Mouse (Mus musculus): ENCODE measurements around the gene Nrxn1. TPM values are rescaled to one million over a fixed set of nuclear protein-coding genes. Genes with fewer than 3 reads are reported as not detected.

The Nrxn1 gene
- total RNA-seq, 1 experiment = 2.9 TPM

DNA sequence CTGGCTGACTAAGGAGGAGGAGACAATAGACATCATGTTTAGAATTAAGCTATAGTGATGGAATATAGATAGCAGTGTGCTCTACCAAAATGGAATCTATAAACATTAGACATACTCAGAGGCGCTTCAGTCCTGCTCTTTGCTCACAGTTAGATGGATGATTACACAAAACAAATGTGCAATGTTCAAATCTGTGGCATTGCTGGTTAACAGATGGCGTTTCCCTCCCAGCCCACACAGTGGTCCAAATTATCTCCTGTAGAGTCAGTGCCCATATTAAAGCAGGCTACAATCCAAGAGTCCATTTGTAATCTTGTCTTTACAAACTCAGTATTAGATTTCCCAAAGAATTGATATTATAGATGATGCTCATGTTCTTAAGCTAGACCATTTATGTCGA lies 666.9 kb downstream of the Nrxn1 start:
- no peak for DNase-seq (ENCODE audit: low read depth, low spot score)
- Histone ChIP-seq H3K4me3 (ENCODE audit: insufficient read depth in 1 of 2, low read depth in 1 of 2, low read length in 2 of 2, poor library complexity in 1 of 2, severe bottlenecking in 1 of 2) (no peak overlapping the region), H3K27ac (ENCODE audit: insufficient read depth, low read depth, low read length, poor library complexity, severe bottlenecking) (no peak overlapping the region), H3K9me3 (ENCODE audit: control insufficient read depth, insufficient read depth, low read depth, low read length) (no peaks in the 10 kb centered on the region), H3K4me1 (ENCODE audit: control insufficient read depth in 2 of 2, insufficient read depth in 2 of 2, low read length in 2 of 2, poor library complexity in 1 of 2) (no peaks in the 10 kb centered on the region), H3K36me3 (ENCODE audit: control insufficient read depth, insufficient read depth, low read length, poor library complexity, severe bottlenecking) (no peaks in the 10 kb centered on the region), H3K9ac (ENCODE audit: insufficient read depth, low read depth, low read length, poor library complexity, severe bottlenecking) (no peak overlapping the region)
- TF ChIP-seq CHD2 (IDR thresholded peaks at IDR 0.05; ENCODE audit: low read depth, low read length) (no peak), MAFK (IDR thresholded peaks at IDR 0.05; ENCODE audit: insufficient read depth, low read depth, low read length) (no peak), ZNF384 (IDR thresholded peaks at IDR 0.05; ENCODE audit: low read depth, low read length) (no peak), ZC3H11A (IDR thresholded peaks at IDR 0.05; ENCODE audit: borderline replicate concordance, low read depth, low read length) (no peak), HCFC1 (IDR thresholded peaks at IDR 0.05; ENCODE audit: borderline replicate concordance, insufficient read depth, low read length) (no peak)
- in situ Hi-C loops (cut with MboI; ENCODE audit: low sequenced_read_pairs in 2 of 2, unreplicated experiment in 2 of 2) = no loop called here

DNA sequence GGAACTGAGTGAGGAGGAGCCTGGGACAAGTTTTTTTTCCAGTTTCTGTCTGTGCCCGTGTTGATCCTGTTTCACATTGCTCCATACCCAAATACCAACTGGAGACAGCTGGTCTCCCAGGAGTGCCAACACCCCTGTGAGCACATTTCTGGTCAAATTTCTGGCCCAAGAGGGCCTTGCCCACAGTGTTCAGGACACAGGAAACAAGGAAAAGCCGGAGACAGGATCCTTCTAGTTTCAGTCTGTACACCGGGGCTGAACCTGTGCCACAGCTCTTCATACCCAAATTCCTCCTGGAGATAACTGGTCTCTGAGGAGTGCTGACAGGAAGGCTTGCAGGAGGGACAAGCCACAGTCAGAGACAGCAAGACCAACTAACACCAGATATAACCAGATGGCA lies 670.3 kb downstream of the Nrxn1 start:
- Histone ChIP-seq H3K4me3 (ENCODE audit: insufficient read depth in 1 of 2, low read depth in 1 of 2, low read length in 2 of 2, poor library complexity in 1 of 2, severe bottlenecking in 1 of 2) (no peak overlapping the region), H3K9ac (ENCODE audit: insufficient read depth, low read depth, low read length, poor library complexity, severe bottlenecking) (no peak overlapping the region), H3K27ac (ENCODE audit: insufficient read depth, low read depth, low read length, poor library complexity, severe bottlenecking) (no peak overlapping the region), H3K36me3 (ENCODE audit: control insufficient read depth, insufficient read depth, low read length, poor library complexity, severe bottlenecking) (no peaks in the 10 kb centered on the region), H3K4me1 (ENCODE audit: control insufficient read depth in 2 of 2, insufficient read depth in 2 of 2, low read length in 2 of 2, poor library complexity in 1 of 2) (no peaks in the 10 kb centered on the region), H3K9me3 (ENCODE audit: control insufficient read depth, insufficient read depth, low read depth, low read length) (no peaks in the 10 kb centered on the region)
- in situ Hi-C loops (cut with MboI; ENCODE audit: low sequenced_read_pairs in 2 of 2, unreplicated experiment in 2 of 2) = no loop called here
- TF ChIP-seq ZNF384 (IDR thresholded peaks at IDR 0.05; ENCODE audit: low read depth, low read length) (no peak), CHD2 (IDR thresholded peaks at IDR 0.05; ENCODE audit: low read depth, low read length) (no peak), ZC3H11A (IDR thresholded peaks at IDR 0.05; ENCODE audit: borderline replicate concordance, low read depth, low read length) (no peak), MAFK (IDR thresholded peaks at IDR 0.05; ENCODE audit: insufficient read depth, low read depth, low read length) (no peak), HCFC1 (IDR thresholded peaks at IDR 0.05; ENCODE audit: borderline replicate concordance, insufficient read depth, low read length) (no peak)
- DNase-seq (ENCODE audit: low read depth, low spot score) = no peak

DNA sequence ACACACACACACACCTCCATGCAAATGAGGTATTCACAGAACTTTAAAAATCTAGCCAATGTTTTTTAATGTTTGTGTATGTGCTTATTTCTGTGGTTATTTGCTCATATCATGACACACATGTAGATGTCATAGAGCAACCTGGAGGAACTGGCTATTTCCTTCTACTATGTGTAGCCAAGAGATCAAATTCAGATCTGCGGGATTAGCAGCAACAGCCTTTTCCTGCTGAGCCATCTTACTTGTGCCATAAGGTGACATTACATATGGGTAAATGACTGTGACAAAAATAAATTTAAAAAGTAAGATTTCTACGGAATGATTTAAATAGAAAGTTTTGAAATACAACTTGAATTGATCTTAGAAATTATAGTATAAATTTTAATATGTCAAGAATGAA lies 672.1 kb downstream of the Nrxn1 start:
- Histone ChIP-seq H3K9ac (ENCODE audit: insufficient read depth, low read depth, low read length, poor library complexity, severe bottlenecking) (no peak overlapping the region), H3K4me3 (ENCODE audit: insufficient read depth in 1 of 2, low read depth in 1 of 2, low read length in 2 of 2, poor library complexity in 1 of 2, severe bottlenecking in 1 of 2) (no peak overlapping the region), H3K27ac (ENCODE audit: insufficient read depth, low read depth, low read length, poor library complexity, severe bottlenecking) (no peak overlapping the region), H3K36me3 (ENCODE audit: control insufficient read depth, insufficient read depth, low read length, poor library complexity, severe bottlenecking) (no peaks in the 10 kb centered on the region), H3K4me1 (ENCODE audit: control insufficient read depth in 2 of 2, insufficient read depth in 2 of 2, low read length in 2 of 2, poor library complexity in 1 of 2) (no peaks in the 10 kb centered on the region), H3K9me3 (ENCODE audit: control insufficient read depth, insufficient read depth, low read depth, low read length) (no peaks in the 10 kb centered on the region)
- DNase-seq (ENCODE audit: low read depth, low spot score) = no peak
- TF ChIP-seq ZNF384 (IDR thresholded peaks at IDR 0.05; ENCODE audit: low read depth, low read length) = no peak
- TF ChIP-seq HCFC1 (IDR thresholded peaks at IDR 0.05; ENCODE audit: borderline replicate concordance, insufficient read depth, low read length) = no peak
- TF ChIP-seq ZC3H11A (IDR thresholded peaks at IDR 0.05; ENCODE audit: borderline replicate concordance, low read depth, low read length) = no peak
- no peak for TF ChIP-seq MAFK (IDR thresholded peaks at IDR 0.05; ENCODE audit: insufficient read depth, low read depth, low read length)
- no peak for TF ChIP-seq CHD2 (IDR thresholded peaks at IDR 0.05; ENCODE audit: low read depth, low read length)
- in situ Hi-C loops (cut with MboI; ENCODE audit: low sequenced_read_pairs in 2 of 2, unreplicated experiment in 2 of 2) = no loop called here

DNA sequence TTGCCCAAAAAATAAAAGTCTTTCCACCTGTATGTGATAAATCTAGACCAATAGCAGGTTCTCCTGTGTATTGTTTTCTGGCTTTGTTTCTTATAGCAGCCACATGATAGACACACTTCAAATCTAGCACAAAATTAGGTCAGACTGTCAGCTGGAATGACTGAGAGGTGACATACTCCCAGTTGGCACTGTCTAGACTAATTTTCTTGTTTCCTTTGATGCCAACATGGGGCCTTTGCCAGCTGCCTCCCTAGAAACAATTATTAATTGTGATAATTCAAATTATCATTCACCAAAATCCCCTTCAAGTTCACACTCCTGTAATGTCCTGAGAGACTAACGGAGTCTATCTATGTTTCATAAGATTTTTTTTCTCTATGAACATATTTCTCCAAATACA lies 673.3 kb downstream of the Nrxn1 start:
- Histone ChIP-seq H3K4me3 (ENCODE audit: insufficient read depth in 1 of 2, low read depth in 1 of 2, low read length in 2 of 2, poor library complexity in 1 of 2, severe bottlenecking in 1 of 2) (no peak overlapping the region), H3K36me3 (ENCODE audit: control insufficient read depth, insufficient read depth, low read length, poor library complexity, severe bottlenecking) (no peaks in the 10 kb centered on the region), H3K9ac (ENCODE audit: insufficient read depth, low read depth, low read length, poor library complexity, severe bottlenecking) (no peak overlapping the region), H3K4me1 (ENCODE audit: control insufficient read depth in 2 of 2, insufficient read depth in 2 of 2, low read length in 2 of 2, poor library complexity in 1 of 2) (no peaks in the 10 kb centered on the region), H3K27ac (ENCODE audit: insufficient read depth, low read depth, low read length, poor library complexity, severe bottlenecking) (no peak overlapping the region), H3K9me3 (ENCODE audit: control insufficient read depth, insufficient read depth, low read depth, low read length) (no peaks in the 10 kb centered on the region)
- no peak for DNase-seq (ENCODE audit: low read depth, low spot score)
- in situ Hi-C loops (cut with MboI; ENCODE audit: low sequenced_read_pairs in 2 of 2, unreplicated experiment in 2 of 2) = no loop called here
- TF ChIP-seq MAFK (IDR thresholded peaks at IDR 0.05; ENCODE audit: insufficient read depth, low read depth, low read length) = no peak
- TF ChIP-seq CHD2 (IDR thresholded peaks at IDR 0.05; ENCODE audit: low read depth, low read length) = no peak
- TF ChIP-seq HCFC1 (IDR thresholded peaks at IDR 0.05; ENCODE audit: borderline replicate concordance, insufficient read depth, low read length) = no peak
- no peak for TF ChIP-seq ZC3H11A (IDR thresholded peaks at IDR 0.05; ENCODE audit: borderline replicate concordance, low read depth, low read length)
- no peak for TF ChIP-seq ZNF384 (IDR thresholded peaks at IDR 0.05; ENCODE audit: low read depth, low read length)

DNA sequence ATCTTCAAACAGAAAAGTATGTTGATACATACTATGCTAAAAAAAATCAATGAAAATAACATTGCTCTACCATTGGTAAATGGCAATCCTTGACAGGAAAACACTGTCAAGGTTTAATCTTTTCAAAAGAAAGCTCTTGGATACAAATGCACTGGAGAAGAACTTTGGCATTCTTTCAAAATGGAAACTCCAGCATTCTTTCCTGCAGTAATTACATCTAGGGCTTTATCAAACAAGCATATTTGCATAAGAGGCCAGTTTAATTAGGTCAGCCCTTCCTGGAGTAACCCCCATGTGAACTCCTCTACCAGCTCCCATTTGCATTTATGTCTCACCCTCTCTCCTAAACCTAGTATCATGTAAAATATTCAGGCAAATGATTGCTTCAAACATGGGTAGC lies 696.5 kb downstream of the Nrxn1 start:
- Histone ChIP-seq H3K9me3 (ENCODE audit: control insufficient read depth, insufficient read depth, low read depth, low read length) (no peaks in the 10 kb centered on the region), H3K36me3 (ENCODE audit: control insufficient read depth, insufficient read depth, low read length, poor library complexity, severe bottlenecking) (no peaks in the 10 kb centered on the region), H3K9ac (ENCODE audit: insufficient read depth, low read depth, low read length, poor library complexity, severe bottlenecking) (no peak overlapping the region), H3K27ac (ENCODE audit: insufficient read depth, low read depth, low read length, poor library complexity, severe bottlenecking) (no peak overlapping the region), H3K4me3 (ENCODE audit: insufficient read depth in 1 of 2, low read depth in 1 of 2, low read length in 2 of 2, poor library complexity in 1 of 2, severe bottlenecking in 1 of 2) (no peak overlapping the region), H3K4me1 (ENCODE audit: control insufficient read depth in 2 of 2, insufficient read depth in 2 of 2, low read length in 2 of 2, poor library complexity in 1 of 2) (peaks cover under 1 to 4% of the 10 kb centered on the region in 2 experiments; a peak in 3 of 4 replicates)
- in situ Hi-C loops (cut with MboI; ENCODE audit: low sequenced_read_pairs in 2 of 2, unreplicated experiment in 2 of 2) = no loop called here
- DNase-seq (ENCODE audit: low read depth, low spot score) = no peak
- TF ChIP-seq ZNF384 (IDR thresholded peaks at IDR 0.05; ENCODE audit: low read depth, low read length) (no peak), MAFK (IDR thresholded peaks at IDR 0.05; ENCODE audit: insufficient read depth, low read depth, low read length) (no peak), CHD2 (IDR thresholded peaks at IDR 0.05; ENCODE audit: low read depth, low read length) (no peak), HCFC1 (IDR thresholded peaks at IDR 0.05; ENCODE audit: borderline replicate concordance, insufficient read depth, low read length) (no peak), ZC3H11A (IDR thresholded peaks at IDR 0.05; ENCODE audit: borderline replicate concordance, low read depth, low read length) (no peak)

Data from ES-E14 (cell line).